Mouse (Mus musculus): Measurements from ENCODE around the gene Klf5.

DNA sequence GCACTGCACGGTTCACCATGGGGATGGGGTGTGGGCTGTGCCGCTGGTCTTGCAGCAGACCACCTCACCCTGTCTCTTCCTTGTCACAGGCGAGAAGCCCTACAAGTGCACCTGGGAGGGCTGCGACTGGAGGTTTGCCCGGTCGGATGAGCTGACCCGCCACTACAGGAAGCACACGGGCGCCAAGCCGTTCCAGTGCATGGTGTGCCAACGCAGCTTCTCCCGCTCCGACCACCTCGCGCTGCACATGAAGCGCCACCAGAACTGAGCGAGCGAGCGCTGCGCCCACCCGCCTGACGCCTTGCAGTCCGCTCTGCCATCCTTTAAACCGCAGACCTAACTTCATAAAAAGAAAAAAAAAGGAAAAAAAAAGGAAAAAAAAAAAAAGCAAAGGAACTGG lies 14.6 kb downstream of the Klf5 start:
- TF ChIP-seq FLI1 (IDR thresholded peaks at IDR 0.05; ENCODE audit: low read length) (no peak), GATA1 (IDR thresholded peaks at IDR 0.05; ENCODE audit: borderline replicate concordance, low read length) (no peak)
